Mouse (Mus musculus) forebrain, postnatal 0 days (tissue): ENCODE data around the gene Fam160b1. TPM values are rescaled to one million over a fixed set of nuclear protein-coding genes. Genes with fewer than 3 reads are reported as not detected.

Source experiments
- ATAC-seq: fragments of 200-750 bp; cut with Nextera tagmentation; 2 replicates; pipeline ENCODE4 v1.8.0; 2017; ENCODE audit warnings: mild to moderate bottlenecking, moderate library complexity
- DNase-seq: peaks from one replicate; pipeline ENCODE4 v3.0.0-alpha.2; 2015
- H3K27ac ChIP-seq: fragments of 300-500 bp; sonication (generic); 2 replicates; pipeline ENCODE4 v1.5.1; 2014; ENCODE audit warnings: low read depth, mild to moderate bottlenecking, antibody characterized with exemption, low read length, moderate library complexity, mixed read lengths
- H3K27me3 ChIP-seq: fragments of 300-500 bp; sonication (generic); 2 replicates; pipeline ENCODE4 v1.6.1; 2014; ENCODE audit warnings: mild to moderate bottlenecking, low read length, mixed read lengths; ENCODE audit not compliant: insufficient read depth
- H3K36me3 ChIP-seq: fragments of 300-500 bp; sonication (generic); 2 replicates; pipeline ENCODE4 v1.6.1; 2014; ENCODE audit warnings: mild to moderate bottlenecking, moderate library complexity; ENCODE audit not compliant: insufficient read depth
- H3K4me1 ChIP-seq: fragments of 300-500 bp; sonication (generic); 2 replicates; pipeline ENCODE4 v1.6.1; 2014; ENCODE audit warnings: antibody characterized with exemption; ENCODE audit not compliant: insufficient read depth
- H3K4me2 ChIP-seq: fragments of 300-500 bp; sonication (generic); 2 replicates; pipeline ENCODE4 v1.6.1; 2014; ENCODE audit warnings: low read depth, mild to moderate bottlenecking, moderate library complexity
- H3K4me3 ChIP-seq: fragments of 300-500 bp; sonication (generic); 2 replicates; pipeline ENCODE4 v1.5.1; 2014; ENCODE audit warnings: low read depth, low read length, mixed read lengths
- H3K9ac ChIP-seq: fragments of 300-500 bp; sonication (generic); 2 replicates; pipeline ENCODE4 v1.6.1; 2014; ENCODE audit warnings: mild to moderate bottlenecking
- H3K9me3 ChIP-seq: fragments of 300-500 bp; sonication (generic); 2 replicates; pipeline ENCODE4 v1.6.1; 2016; ENCODE audit warnings: low read length
- CTCF ChIP-seq: sonication (generic); IDR thresholded peaks from 2 replicates; pipeline ENCODE4 v1.5.1; 2016; ENCODE audit warnings: antibody characterized with exemption, control low read depth, low read depth
- WGBS: fragments of 180-500 bp; shearing (Covaris S2); extraction: QIAGEN DNeasy Blood & Tissue Kit; methylation state at CpG from one replicate; pipeline ENCODE4 v1.1.7; 2014; 5-methylcytosine and 5-hydroxymethylcytosine counted together
- polyA plus RNA-seq: library from polyadenylated mRNA; unstranded; fragments of >200 nt; fragmentation: Nextera tagmentation; extraction: Ambion mirVana; gene quantifications from 2 replicates; pipeline ENCODE4 v1.2.1, GENCODE M21; 2015
- total RNA-seq: library from RNA; depleted of rRNA; stranded (reverse); fragments of >200 nt; gene quantifications from 2 replicates; pipeline ENCODE4 v1.2.3, GENCODE M21; 2014

Gene Fam160b1
- total and polyA plus RNA-seq, 2 experiments from 2014 or later = 10.8 to 23.0 TPM

GRCm38 (mm10) chr19:57355451-57356251 is 4.8 kb upstream of the Fam160b1 start:
- Histone ChIP-seq H3K4me3 (no peak overlapping the region), H3K27me3 (no peaks in the 10 kb centered on the region), H3K27ac (0 out of 2 replicates have a peak overlapping the region, but pooled peaks have one; percentile 9), H3K9ac (no peak overlapping the region), H3K4me1 (peaks cover 6% of the 10 kb centered on the region; the same call in 1 of the 2 replicates), H3K9me3 (no peaks in the 10 kb centered on the region), H3K36me3 (no peaks in the 10 kb centered on the region), H3K4me2 (no peak overlapping the region)
- DNase-seq (no peak), ATAC-seq (no peak)
- TF ChIP-seq CTCF = no peak
- 81% methylated on average over 16 of the region's 16 CpGs for WGBS

GRCm38 (mm10) chr19:57356273-57356672 is 4.2 kb upstream of the Fam160b1 start:
- no peaks in the 10 kb centered on the region for H3K9me3 ChIP-seq
- no peak for ATAC-seq
- DNase-seq = no peak
- H3K4me3 ChIP-seq = no peak overlapping the region
- no peak for TF ChIP-seq CTCF
- H3K36me3 ChIP-seq = no peaks in the 10 kb centered on the region
- H3K9ac ChIP-seq = no peak overlapping the region
- peaks cover 6% of the 10 kb centered on the region; the same call in 1 of the 2 replicates for H3K4me1 ChIP-seq
- H3K27me3 ChIP-seq = no peaks in the 10 kb centered on the region
- no peak overlapping the region for H3K27ac ChIP-seq
- WGBS = 78% methylated on average over 7 of the region's 7 CpGs
- H3K4me2 ChIP-seq = no peak overlapping the region

GRCm38 (mm10) chr19:57357244-57357643 is 3.2 kb upstream of the Fam160b1 start:
- TF ChIP-seq CTCF = no peak
- no peak for DNase-seq
- Histone ChIP-seq H3K36me3 (no peaks in the 10 kb centered on the region), H3K9me3 (no peaks in the 10 kb centered on the region), H3K27ac (no peak overlapping the region), H3K27me3 (no peaks in the 10 kb centered on the region), H3K9ac (no peak overlapping the region), H3K4me2 (no peak overlapping the region), H3K4me3 (no peak overlapping the region), H3K4me1 (peaks cover 6% of the 10 kb centered on the region; the same call in 1 of the 2 replicates)
- ATAC-seq = no peak
- 70% methylated on average over 6 of the region's 6 CpGs for WGBS

- Histone ChIP-seq H3K4me3 (no peak overlapping the region), H3K9me3 (no peaks in the 10 kb centered on the region), H3K27ac (peak overlapping the region; percentile 35; the same call in 1 of the 2 replicates), H3K27me3 (no peaks in the 10 kb centered on the region), H3K4me2 (no peak overlapping the region), H3K9ac (no peak overlapping the region), H3K36me3 (no peaks in the 10 kb centered on the region), H3K4me1 (peaks cover 11% of the 10 kb centered on the region; the same call in 1 of the 2 replicates)
- TF ChIP-seq CTCF = no peak
- WGBS = 89% methylated on average over 5 of the region's 5 CpGs
- ATAC-seq (no peak), DNase-seq (no peak)
Observed at GRCm38 (mm10) chr19:57357811-57358210, 2.7 kb upstream of the Fam160b1 start.

GRCm38 (mm10) chr19:57358322-57358721 is 2.2 kb upstream of the Fam160b1 start:
- 77% methylated on average over 12 of the region's 12 CpGs for WGBS
- Histone ChIP-seq H3K4me2 (peak overlapping the region; percentile 63; the same call in 1 of the 2 replicates), H3K27me3 (no peaks in the 10 kb centered on the region), H3K4me3 (no peak overlapping the region), H3K9ac (no peak overlapping the region), H3K4me1 (peaks cover 16% of the 10 kb centered on the region), H3K36me3 (no peaks in the 10 kb centered on the region), H3K9me3 (no peaks in the 10 kb centered on the region), H3K27ac (no peak overlapping the region)
- peak; percentile 60 for TF ChIP-seq CTCF
- DNase-seq (no peak), ATAC-seq (no peak)

- H3K9ac ChIP-seq = no peak overlapping the region
- no peak overlapping the region for H3K27ac ChIP-seq
- no peaks in the 10 kb centered on the region for H3K27me3 ChIP-seq
- DNase-seq (no peak), ATAC-seq (no peak)
- H3K4me3 ChIP-seq = no peak overlapping the region
- H3K4me1 ChIP-seq = peaks cover 23% of the 10 kb centered on the region
- H3K9me3 ChIP-seq = no peaks in the 10 kb centered on the region
- 86% methylated on average over 20 of the region's 20 CpGs for WGBS
- TF ChIP-seq CTCF = no peak
- peak overlapping the region; percentile 63 for H3K4me2 ChIP-seq
- no peaks in the 10 kb centered on the region for H3K36me3 ChIP-seq
Observed at GRCm38 (mm10) chr19:57358836-57359598, 1.5 kb upstream of the Fam160b1 start.
